ENCODE assay signal across 8 mouse cellular contexts in the genomic region with DNA sequence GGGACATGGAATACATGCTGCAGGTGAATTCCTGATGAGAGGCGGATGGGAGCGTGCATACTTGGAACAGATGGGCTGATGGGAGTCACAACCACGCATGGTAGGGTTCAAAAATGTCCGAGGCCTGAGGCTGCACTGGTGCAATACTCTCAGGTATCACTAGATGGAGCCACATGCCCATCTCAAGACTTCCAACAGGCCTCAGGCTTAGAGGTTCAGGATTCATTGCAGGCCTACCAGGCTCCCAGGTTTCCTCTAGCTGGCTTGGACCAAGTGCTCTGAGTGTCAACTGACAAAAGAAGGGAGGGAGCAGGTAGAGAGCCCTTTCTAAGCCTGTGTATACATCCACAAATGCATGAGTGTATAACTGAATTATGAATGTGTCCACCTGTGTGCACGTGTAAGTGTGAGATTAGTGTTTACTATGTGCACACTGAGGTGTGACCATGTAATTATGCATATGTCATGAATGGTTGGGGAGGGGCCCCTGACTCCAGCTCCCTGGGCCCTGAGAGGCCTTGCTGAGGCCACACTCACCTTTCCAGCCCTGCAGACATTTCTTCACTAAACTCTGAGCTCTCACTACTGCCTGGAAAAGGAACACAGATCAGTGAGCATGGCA. TPM values are rescaled to one million over a fixed set of nuclear protein-coding genes. Genes with fewer than 3 reads are reported as not detected.
DNase-seq lines count a peak whose midpoint lies in the region; ATAC-seq lines count a peak whose summit lies in the region.

No protein-coding gene starts in this region.

- peak; percentile 71 to 90 for DNase-seq in heart, adult 18-20 months
- peak; percentile 84 to 90 for DNase-seq in cerebellum, postnatal 36 days
- DNase-seq in frontal cortex, postnatal 36 days (ENCODE audit: low spot score in 2 of 2) = peak; percentile 85 to 88
- DNase-seq in left cerebral cortex, adult 8-10 months (ENCODE audit: low spot score in 2 of 2) = peak; percentile 62 to 72
- DNase-seq in spleen, adult 18-20 months = peak; percentile 20 to 60

- H3K4me2 ChIP-seq in heart, embryonic 12.5 days = no peak overlapping the region
- H3K4me2 ChIP-seq in midbrain, embryonic 13.5 days (replicated peaks) = no peak overlapping the region

- no peaks in the 10 kb centered on the region for H3K9me3 ChIP-seq in heart, embryonic 12.5 days (replicated peaks)
- H3K9me3 ChIP-seq in midbrain, embryonic 13.5 days = no peaks in the 10 kb centered on the region

- no peaks in the 10 kb centered on the region for H3K27me3 ChIP-seq in heart, embryonic 12.5 days (replicated peaks)
- H3K27me3 ChIP-seq in midbrain, embryonic 13.5 days = no peaks in the 10 kb centered on the region

- H3K4me1 ChIP-seq in heart, embryonic 12.5 days (replicated peaks) = peaks cover 12% of the 10 kb centered on the region
- no peaks in the 10 kb centered on the region for H3K4me1 ChIP-seq in midbrain, embryonic 13.5 days (replicated peaks)

- 24% methylated on average over 5 of the region's 5 CpGs for WGBS in heart, embryonic 12.5 days
- 26% methylated on average over 5 of the region's 5 CpGs for WGBS in midbrain, embryonic 13.5 days

- H3K27ac ChIP-seq in heart, embryonic 12.5 days (ENCODE audit: poor library complexity, severe bottlenecking) = no peak overlapping the region
- H3K27ac ChIP-seq in midbrain, embryonic 13.5 days = no peak overlapping the region

- H3K9ac ChIP-seq in heart, embryonic 12.5 days = no peak overlapping the region
- no peak overlapping the region for H3K9ac ChIP-seq in midbrain, embryonic 13.5 days (replicated peaks)

- no peaks in the 10 kb centered on the region for H3K36me3 ChIP-seq in heart, embryonic 12.5 days
- H3K36me3 ChIP-seq in midbrain, embryonic 13.5 days = peaks cover 57% of the 10 kb centered on the region

- ATAC-seq in heart, embryonic 12.5 days (ENCODE audit: insufficient number of reproducible peaks, low FRiP score) = no peak
- peak; percentile 75 for ATAC-seq in inflammation-experienced regulatory T-cells, adult 6 months
- ATAC-seq in midbrain, embryonic 13.5 days = peak; percentile 72

- no peak overlapping the region for H3K4me3 ChIP-seq in heart, embryonic 12.5 days
- H3K4me3 ChIP-seq in midbrain, embryonic 13.5 days (replicated peaks) = no peak overlapping the region

RNA-seq across cellular contexts. Expression of a gene that starts 23.4 kb away (rescaled TPM):
- total RNA-seq in heart, adult 18-20 months (2021) = 1 to 10 TPM; 2.2 to 2.6 TPM
- 14.0 and 18.0 TPM in 2 replicates for polyA plus RNA-seq in heart, embryonic 12.5 days (2016; fragmentation: Nextera tagmentation; extraction: Ambion mirVana)
- under 1 TPM in 2 of 3 experiments, not detected in 1; 0.18 to 0.44 TPM for polyA plus RNA-seq in inflammation-experienced regulatory T-cells, adult 6 months (2017; shearing (Covaris generic))
- total RNA-seq in left cerebral cortex, adult 8-10 months (2022) = 100 to 1,000 TPM in 3 of 4 experiments, 10 to 100 TPM in 1; 90.0 to 133 (median 114) TPM
- 22.9 and 24.2 TPM in 2 replicates for polyA plus RNA-seq in midbrain, embryonic 13.5 days (2015; fragmentation: Nextera tagmentation; extraction: Ambion mirVana)

Comparison
In these comparisons a context has a peak if more than half of its experiments do, and no peak if none do; other contexts are left out.
1. RNA of a gene that starts 23.4 kb away (polyA plus RNA-seq): 22.9 to 24.2 TPM in midbrain, embryonic 13.5 days and 14.0 to 18.0 TPM in heart, embryonic 12.5 days; 0.18 to 0.44 TPM in inflammation-experienced regulatory T-cells, adult 6 months; every median in the first group is over 10 times any median in the second.
2. Peak in every context shown above with its lines, with median percentiles within 50 percentile points of each other: DNase-seq.